Mouse (Mus musculus) embryonic facial prominence, embryonic 10.5 days (tissue): ENCODE results near the gene Ppp4r3a. TPM values are rescaled to one million over a fixed set of nuclear protein-coding genes. Genes with fewer than 3 reads are reported as not detected.
A peak's percentile ranks its signal among the peaks of the same experiment; 100 is the strongest.

Experiments used
- DNase-seq: peaks from one replicate; pipeline ENCODE4 v3.0.0-alpha.2; 2017; ENCODE audit warnings: low spot score
- H3K27ac ChIP-seq: fragments of 300-500 bp; sonication (generic); replicated peaks from 2 replicates; pipeline ENCODE4 v1.5.1; 2016; ENCODE audit warnings: mild to moderate bottlenecking
- H3K27me3 ChIP-seq: fragments of 300-500 bp; sonication (generic); replicated peaks from 2 replicates; pipeline ENCODE4 v1.6.1; 2016; ENCODE audit warnings: low read depth, mild to moderate bottlenecking; ENCODE audit not compliant: poor library complexity, severe bottlenecking
- H3K36me3 ChIP-seq: fragments of 300-500 bp; sonication (generic); replicated peaks from 2 replicates; pipeline ENCODE4 v1.6.1; 2016; ENCODE audit warnings: mild to moderate bottlenecking, moderate library complexity
- H3K4me1 ChIP-seq: fragments of 300-500 bp; sonication (generic); 2 replicates; pipeline ENCODE4 v1.6.1; 2016
- H3K4me3 ChIP-seq: fragments of 300-500 bp; sonication (generic); 2 replicates; pipeline ENCODE4 v1.5.1; 2016; ENCODE audit warnings: mild to moderate bottlenecking, moderate library complexity
- H3K9me3 ChIP-seq: fragments of 300-500 bp; sonication (generic); 2 replicates; pipeline ENCODE4 v1.6.1; 2016; ENCODE audit warnings: mild to moderate bottlenecking
- WGBS: fragments of 180-500 bp; shearing (Covaris S2); methylation state at CpG from one replicate; pipeline ENCODE4 v1.1.7; 2016; 5-methylcytosine and 5-hydroxymethylcytosine counted together
- microRNA counts: library from miRNA; unstranded; fragments of <30 nt; microRNA quantifications from one replicate; lab custom pipeline; 2017
- microRNA-seq: library from miRNA; unstranded; fragments of <30 nt; microRNA quantifications from one replicate; pipeline ENCODE4, GENCODE M21; 2017
- polyA plus RNA-seq: library from polyadenylated mRNA; unstranded; fragments of >200 nt; fragmentation: Nextera tagmentation; extraction: Ambion mirVana; gene quantifications from 2 replicates; pipeline ENCODE4 v1.2.1, GENCODE M21; 2016

Gene Ppp4r3a
- polyA plus RNA-seq, 1 experiment from 2014 or later, result 50.5 TPM

DNA sequence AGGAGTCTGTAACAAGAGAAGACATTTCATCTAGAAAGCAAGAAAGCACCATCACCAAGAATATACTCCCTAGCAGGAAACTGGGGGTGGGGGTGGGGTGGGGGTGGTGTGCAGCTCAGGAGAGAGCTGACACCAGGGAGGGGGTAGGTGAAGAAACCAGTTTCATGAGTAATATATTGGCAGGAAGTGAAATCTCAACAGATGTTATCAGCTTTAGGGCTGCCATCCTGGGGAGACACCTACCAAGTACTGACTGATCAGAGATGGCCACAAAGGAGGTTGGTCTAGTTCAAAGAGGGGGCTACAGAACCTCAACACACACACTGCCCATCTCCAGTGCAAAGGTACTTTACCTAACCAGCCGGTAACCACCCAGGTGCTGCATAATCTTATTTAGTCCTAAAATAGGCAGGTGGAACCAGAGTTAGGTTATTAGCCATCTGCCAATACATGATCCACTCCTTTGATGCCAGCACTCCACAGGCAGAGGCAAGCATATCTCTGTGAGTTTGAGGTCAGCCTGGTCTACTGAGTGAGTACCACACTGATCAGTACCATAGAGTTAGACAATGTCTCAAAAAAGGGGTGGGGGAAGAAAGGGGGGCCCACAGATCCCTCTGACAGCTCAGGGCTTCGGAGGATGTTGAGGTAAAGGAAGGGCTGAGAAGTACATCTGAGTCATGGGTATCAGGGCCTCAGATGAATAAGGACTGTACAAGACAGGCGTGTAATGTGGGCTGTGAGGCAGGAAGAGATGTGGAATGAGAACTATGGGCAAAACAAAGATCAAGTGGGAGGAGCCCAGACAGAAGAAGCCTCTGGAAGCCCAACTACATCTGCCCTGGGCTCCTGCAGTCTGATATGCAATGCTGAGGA is 89.1 kb downstream of the Ppp4r3a start:
- H3K27ac ChIP-seq, result no peak overlapping the region
- H3K36me3 ChIP-seq, result peaks cover 5% of the 10 kb centered on the region; the same call in 1 of the 2 replicates
- no peak overlapping the region for H3K4me3 ChIP-seq
- WGBS, result 82% methylated on average over 3 of the region's 3 CpGs
- H3K27me3 ChIP-seq, result peaks cover 63% of the 10 kb centered on the region
- H3K4me1 ChIP-seq, result peaks cover 99% of the 10 kb centered on the region
- no peaks in the 10 kb centered on the region for H3K9me3 ChIP-seq
- no peak for DNase-seq

GRCm38 (mm10) chr12:100993146-100993545 is 90.4 kb downstream of the Ppp4r3a start:
- Histone ChIP-seq H3K4me3 (no peak overlapping the region), H3K27ac (no peak overlapping the region), H3K36me3 (peaks cover 5% of the 10 kb centered on the region; the same call in 1 of the 2 replicates), H3K9me3 (no peaks in the 10 kb centered on the region), H3K4me1 (peaks cover 98% of the 10 kb centered on the region), H3K27me3 (peaks cover 73% of the 10 kb centered on the region)
- 79% methylated on average over 3 of the region's 3 CpGs for WGBS
- DNase-seq, result no peak

GRCm38 (mm10) chr12:100992505-100992904 is 91.0 kb downstream of the Ppp4r3a start:
- no peaks in the 10 kb centered on the region for H3K9me3 ChIP-seq
- no peak overlapping the region for H3K4me3 ChIP-seq
- H3K27me3 ChIP-seq, result peaks cover 80% of the 10 kb centered on the region
- 87% methylated on average over 7 of the region's 7 CpGs for WGBS
- H3K27ac ChIP-seq, result no peak overlapping the region
- H3K4me1 ChIP-seq, result peaks cover 93% of the 10 kb centered on the region
- DNase-seq, result no peak
- H3K36me3 ChIP-seq, result peaks cover 5% of the 10 kb centered on the region; the same call in 1 of the 2 replicates

GRCm38 (mm10) chr12:100991119-100991518 is 92.4 kb downstream of the Ppp4r3a start:
- Histone ChIP-seq H3K4me1 (peaks cover 86% of the 10 kb centered on the region), H3K27me3 (peaks cover 93% of the 10 kb centered on the region), H3K4me3 (no peak overlapping the region), H3K27ac (no peak overlapping the region), H3K36me3 (peaks cover 5% of the 10 kb centered on the region; the same call in 1 of the 2 replicates), H3K9me3 (no peaks in the 10 kb centered on the region)
- 82% methylated on average over 3 of the region's 3 CpGs for WGBS
- no peak for DNase-seq

DNA sequence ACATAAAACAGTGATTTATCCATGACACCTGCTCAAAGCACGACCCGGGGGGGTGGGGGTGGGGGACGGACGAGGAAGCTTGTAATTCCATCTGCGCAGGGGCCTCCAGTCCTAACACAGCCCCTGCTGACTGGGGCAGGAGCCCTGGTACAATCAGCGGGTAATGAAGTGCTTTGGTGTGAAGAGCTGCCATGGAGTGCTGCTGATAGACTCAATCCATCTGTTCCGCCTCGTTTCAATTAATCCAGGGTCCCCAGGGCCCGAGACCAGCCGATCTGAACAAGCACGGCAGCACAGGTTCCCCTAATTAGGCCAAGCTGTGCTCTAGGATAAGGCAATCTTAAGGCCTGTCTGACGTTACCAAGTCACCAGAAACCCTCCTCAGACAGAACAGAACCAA is 93.2 kb downstream of the Ppp4r3a start:
- no peak overlapping the region for H3K4me3 ChIP-seq
- peak; percentile 82 for DNase-seq
- H3K4me1 ChIP-seq, result peaks cover 78% of the 10 kb centered on the region
- 0 out of 2 replicates have a peak overlapping the region, but pooled peaks have one; percentile 7 for H3K27ac ChIP-seq
- peaks cover 5% of the 10 kb centered on the region; the same call in 1 of the 2 replicates for H3K36me3 ChIP-seq
- H3K27me3 ChIP-seq, result peaks cover 86% of the 10 kb centered on the region
- no peaks in the 10 kb centered on the region for H3K9me3 ChIP-seq
- WGBS, result 18% methylated on average over 12 of the region's 12 CpGs

DNA sequence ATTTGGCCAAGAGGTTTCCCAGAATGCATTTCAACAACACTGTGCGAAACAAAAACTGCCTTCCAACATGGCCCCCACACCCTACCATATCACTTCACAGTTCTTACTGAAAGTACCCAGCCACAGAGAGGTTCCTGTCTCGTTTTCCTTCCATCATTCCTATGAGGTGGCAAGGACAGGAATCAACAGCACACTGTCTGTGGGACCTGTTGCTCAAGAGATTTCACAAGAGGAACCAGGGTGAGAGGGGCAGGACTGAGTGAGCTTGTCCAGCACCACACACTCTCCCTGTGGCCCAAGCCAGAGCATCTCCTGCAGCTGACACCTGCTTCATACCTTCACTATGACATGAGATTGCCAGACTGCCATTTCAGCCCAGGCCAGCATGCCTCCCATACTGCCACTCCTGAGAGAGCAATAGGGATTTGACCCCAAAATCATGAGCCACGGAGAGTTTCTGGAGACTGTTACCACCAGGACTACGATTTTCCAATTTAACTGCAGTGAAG is 93.7 kb downstream of the Ppp4r3a start:
- Histone ChIP-seq H3K9me3 (no peaks in the 10 kb centered on the region), H3K27me3 (peaks cover 81% of the 10 kb centered on the region), H3K4me3 (no peak overlapping the region), H3K36me3 (peaks cover 5% of the 10 kb centered on the region; the same call in 1 of the 2 replicates), H3K27ac (no peak overlapping the region), H3K4me1 (peaks cover 73% of the 10 kb centered on the region)
- DNase-seq, result no peak
- WGBS, result 53% methylated on average over 4 of the region's 4 CpGs

MicroRNAs encoded within 50 kb of the gene (microRNA counts, 519-probe panel; counts per million panel counts)
- microRNA mmu-miR-1190 (lab: Ali Mortazavi, UCI), result 188 counts per million, percentile 57 among the panel's probes with 10 or more counts

Small RNA genes within 50 kb of the gene (microRNA-seq; reads per million reads assigned to microRNA genes)
- not detected for gene Mir1190

Other genes with a start within 250 kb of the Ppp4r3a start
- 0.21 and 0.34 TPM in 2 replicates for gene Gpr68, start 175.5 kb downstream of the Ppp4r3a start, polyA plus RNA-seq
- gene Ccdc88c, start 54.6 kb downstream of the Ppp4r3a start, polyA plus RNA-seq, result 10.8 and 12.5 TPM in 2 replicates